Mouse (Mus musculus) embryo, embryonic 9.5 days (tissue): ENCODE results near the gene Hapln3.

ENCODE experiments used
- DNase-seq: peaks from one replicate; pipeline ENCODE4 v3.0.0-alpha.2; 2017; ENCODE audit errors: extremely low spot score

Gene Hapln3

DNA sequence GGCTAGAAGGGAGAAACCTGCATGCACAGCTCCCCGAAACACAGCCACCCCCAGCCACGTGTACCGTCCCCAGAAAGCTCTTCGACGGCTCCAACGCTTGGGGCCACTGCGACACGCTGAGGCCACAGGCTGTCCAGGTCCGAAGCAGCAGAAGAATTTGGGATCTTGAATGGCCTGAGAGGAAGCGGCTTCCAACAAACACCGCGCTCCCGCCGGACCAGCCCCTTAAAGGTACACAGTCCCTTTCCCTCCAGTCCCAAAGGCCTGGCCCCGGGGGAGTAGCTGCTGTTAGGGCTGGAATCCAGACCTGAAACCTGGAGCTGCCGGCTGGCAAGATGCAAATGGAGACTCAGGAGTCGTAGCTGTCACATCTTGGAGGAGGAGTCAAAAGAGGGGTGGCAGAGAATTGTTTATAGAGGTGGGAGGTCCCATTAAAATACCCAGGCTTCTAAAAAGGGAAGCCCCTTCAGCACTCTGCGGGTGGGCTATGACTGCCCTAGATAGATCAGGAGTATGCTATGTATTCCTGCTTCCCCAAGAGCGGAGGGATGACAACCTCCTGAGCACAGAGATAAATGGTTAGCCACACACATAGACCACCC is at the start of gene Hapln3:
Gene Hapln3, minus strand, starts transcription at position 176 of the 602 bp plus-strand sequence.
- DNase-seq: peak; percentile 61

DNA sequence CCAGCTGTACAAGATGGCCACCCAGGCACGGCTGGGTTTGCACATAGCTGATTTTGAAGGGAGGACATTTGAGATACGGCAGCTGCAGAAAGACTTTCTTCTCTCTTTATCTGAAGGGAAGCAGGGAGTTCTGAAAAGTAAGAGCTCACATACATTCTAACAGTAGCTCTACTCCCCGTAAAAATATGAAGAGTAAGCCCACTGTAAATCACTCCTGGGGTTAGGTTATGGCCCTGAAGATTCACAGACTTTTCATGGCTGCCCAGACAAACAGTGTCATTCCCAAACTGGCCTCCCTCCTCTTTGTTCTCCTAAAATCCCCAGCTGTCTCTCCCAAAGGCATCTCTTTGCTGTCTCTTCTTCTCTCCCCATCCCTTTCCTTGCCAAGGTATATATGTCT is 43.0 kb upstream of the Hapln3 start:
- DNase-seq: no peak

DNA sequence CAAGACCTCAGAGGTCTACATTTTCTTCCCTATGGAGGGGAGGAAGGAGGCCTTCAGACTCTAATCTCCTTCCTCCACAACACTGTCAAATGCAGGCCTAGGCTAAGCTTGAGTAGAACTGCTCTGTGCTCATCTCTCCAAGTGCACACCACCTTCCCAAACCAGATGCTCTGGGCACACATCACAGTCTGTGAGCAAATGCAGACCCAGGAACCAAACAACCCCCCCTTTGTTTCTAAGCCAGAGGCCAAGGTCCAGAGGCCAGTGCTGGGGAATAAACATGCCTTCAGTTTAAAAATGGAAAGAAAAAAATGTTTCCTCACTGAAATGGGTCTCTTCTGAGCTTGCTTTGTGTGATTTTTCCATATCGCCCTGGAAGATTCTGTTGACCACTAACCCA is 41.0 kb upstream of the Hapln3 start:
- no peak for DNase-seq

DNA sequence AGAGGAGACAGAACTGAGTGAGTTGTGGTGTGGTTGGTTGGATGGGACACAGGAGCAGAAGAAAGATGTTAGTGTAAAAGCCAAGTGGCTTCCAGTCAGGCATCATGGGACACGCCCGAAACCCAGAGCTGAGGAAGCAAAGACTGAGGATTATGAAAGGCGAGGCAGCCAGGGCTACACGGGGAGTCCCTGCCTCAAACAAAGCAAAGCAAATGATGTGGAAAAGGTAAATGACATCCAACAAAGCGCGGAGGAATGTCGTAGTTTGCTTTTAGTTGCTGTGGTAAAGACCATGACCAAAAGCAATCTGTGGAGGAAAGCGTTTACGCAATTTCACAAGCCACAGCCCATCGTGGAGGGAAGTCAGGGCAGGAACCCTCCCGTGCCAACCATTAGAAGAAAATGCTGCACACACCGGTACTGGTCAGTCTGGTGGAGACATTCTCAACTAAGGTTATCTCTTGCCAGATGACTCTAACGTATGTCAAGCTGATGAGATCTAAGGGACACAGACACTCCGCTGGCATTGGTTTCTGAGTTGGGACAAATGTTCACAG is 36.3 kb upstream of the Hapln3 start:
- DNase-seq: no peak

DNA sequence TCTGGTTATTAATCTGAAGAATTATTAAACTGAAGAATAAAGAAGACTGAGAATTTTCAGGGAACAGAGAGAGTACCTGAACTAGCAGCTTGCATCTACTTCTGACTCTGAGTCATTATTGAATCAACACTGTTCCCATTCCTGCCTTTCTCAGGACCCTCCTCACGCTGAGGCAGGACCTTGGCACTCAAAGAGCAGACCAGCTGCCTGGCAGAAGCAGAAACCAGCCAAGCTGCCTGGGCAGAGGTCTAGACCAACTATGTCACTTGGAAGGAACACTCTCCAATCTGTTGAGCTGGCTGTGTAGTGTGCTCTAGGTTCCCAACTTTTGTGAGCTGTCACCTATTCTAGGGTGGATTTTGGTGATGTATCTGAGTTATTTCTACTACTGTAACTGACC is 28.6 kb upstream of the Hapln3 start:
- DNase-seq: no peak

DNA sequence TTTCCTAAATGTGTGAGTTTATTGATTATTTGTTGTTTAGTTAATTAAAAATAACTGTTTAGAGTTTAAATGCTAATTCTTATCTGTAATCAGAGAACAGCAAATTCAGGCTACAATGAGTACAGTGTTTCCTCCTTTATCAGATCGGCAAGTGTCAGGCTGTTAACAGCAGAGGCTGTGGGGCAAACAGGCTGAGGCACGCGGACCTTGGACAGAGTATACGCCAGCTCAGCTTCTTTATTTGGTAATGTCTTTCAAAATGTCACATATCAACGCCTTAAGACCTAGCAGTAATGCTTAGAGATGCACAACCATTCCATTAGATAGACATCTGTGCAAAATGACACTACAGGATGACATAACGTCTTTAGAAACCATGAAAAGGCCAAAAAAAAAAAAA is 18.7 kb upstream of the Hapln3 start:
- DNase-seq: no peak

DNA sequence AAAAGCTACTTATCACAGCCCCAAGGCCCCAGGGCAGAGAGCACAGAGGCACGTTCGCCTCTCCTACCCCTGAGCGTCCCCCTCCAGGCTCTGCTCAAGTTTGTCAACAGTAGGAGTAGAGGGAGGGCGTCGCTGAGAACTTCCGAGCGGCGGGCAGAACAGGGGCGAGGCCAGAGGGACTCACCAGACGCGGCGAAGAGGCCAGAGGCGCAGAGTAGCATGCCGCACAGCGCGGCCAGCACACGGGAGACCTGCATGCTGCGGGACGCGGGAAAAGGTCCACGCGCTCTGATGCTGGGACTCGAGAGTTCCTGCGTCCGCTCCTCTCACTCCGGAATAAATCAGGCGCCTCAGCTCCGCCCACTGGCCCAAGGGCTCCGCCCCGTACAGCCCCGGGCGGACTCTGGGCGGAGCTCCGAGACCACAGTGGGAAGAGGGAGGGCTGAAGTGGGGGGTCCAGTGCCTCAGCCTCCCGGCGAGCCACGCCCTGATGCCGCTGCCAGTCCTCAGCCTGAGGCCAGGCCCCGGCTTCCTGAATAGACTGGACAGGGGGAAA is 18.0 kb upstream of the Hapln3 start, which contains the start of gene Mfge8:
Gene Mfge8, minus strand, starts transcription at position 350 of the 556 bp plus-strand sequence.
- peak; percentile 95 for DNase-seq

DNA sequence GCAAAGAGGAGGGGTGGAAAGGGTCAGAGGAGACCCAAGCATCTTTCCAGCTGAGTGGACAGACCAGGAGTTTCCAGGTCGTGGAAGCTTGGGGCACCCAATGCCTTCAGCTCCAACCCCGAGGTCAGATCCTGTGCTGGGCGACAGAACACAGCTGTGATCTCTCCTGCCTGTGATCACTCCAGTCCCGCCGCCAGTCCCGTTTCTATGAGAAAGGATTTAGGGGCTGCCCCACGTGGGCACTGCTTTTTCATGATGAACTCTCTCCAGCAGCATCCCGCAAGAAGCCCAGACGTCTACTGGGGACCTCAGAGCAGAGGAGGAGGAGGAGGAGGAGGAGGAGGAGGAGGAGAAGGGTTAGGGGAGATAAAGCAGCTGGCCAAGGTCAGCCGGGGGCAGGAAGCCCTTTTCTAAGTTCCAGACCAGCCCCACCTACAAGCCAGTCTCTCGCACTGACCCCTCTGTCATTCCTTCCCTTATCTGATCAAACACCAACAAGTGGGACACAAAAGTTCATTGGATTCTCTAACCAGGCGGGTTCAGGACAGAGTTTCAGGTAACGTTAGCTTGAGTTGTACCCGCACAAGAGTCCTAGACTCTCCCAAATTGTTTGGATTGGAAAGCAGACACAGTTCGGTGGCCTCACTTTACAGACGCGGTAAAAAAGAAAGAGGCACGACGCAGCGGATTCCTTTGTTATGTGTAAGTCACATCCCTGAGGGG is 17.3 kb upstream of the Hapln3 start:
- peak; percentile 49 for DNase-seq

DNA sequence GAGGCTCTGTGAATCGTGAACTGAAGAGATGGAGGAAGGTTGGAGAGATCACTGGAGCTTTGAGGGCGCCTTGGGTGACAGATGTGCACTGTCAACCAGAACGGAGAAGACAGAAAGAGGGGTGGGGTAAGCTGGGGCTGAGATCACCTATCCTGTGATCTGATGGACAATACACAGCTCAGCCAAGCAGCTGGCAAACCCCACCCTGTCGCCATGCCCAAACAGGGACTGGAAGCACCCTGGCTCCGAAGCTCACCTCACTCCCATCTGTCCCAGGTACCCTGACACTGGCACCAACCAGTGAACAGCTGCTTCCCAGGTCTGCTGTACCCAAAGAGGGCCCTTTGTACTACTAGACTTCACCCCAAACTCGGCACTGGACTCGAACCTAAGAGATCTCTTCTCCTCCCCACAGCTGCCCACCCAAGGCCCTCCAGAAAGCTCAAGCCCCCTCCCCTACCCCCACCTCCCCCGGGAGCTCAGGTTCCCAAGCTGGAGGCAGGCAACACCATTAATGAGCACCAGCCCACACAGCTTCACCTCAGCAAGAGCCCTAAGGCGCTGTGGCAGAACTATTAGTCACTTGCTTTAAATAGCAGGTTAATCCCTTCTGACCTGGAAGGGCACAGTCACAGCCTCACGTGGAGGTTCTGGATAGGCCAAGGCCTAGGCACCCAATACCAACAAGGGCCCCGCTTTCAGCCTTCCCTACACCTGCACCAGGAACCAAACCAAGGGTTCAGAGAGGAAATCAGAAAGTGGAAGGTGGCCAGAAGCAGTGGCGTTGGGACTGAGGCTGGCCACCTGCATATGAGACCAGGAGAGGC is 16.4 kb upstream of the Hapln3 start:
- no peak for DNase-seq

DNA sequence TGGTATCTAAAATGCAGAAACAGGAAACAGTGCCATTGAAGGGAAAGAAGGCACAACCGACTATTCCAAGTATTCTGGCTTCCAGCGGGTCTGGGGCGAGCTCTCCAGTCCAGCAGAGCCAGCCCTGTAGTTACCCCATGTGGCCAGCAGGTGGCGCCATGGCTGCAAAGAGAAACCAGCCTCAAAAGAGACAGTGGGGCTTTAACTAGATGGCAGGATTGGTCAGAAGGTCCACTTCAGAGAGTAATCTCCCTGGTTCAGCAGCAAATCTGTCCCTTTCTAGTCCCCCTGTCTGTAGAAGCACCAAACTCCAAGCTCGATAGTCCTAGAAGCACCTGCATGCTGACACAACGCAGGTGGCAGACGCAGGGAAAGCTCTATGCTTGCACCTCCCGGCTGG is 10.1 kb upstream of the Hapln3 start:
- DNase-seq: peak; percentile 80

DNA sequence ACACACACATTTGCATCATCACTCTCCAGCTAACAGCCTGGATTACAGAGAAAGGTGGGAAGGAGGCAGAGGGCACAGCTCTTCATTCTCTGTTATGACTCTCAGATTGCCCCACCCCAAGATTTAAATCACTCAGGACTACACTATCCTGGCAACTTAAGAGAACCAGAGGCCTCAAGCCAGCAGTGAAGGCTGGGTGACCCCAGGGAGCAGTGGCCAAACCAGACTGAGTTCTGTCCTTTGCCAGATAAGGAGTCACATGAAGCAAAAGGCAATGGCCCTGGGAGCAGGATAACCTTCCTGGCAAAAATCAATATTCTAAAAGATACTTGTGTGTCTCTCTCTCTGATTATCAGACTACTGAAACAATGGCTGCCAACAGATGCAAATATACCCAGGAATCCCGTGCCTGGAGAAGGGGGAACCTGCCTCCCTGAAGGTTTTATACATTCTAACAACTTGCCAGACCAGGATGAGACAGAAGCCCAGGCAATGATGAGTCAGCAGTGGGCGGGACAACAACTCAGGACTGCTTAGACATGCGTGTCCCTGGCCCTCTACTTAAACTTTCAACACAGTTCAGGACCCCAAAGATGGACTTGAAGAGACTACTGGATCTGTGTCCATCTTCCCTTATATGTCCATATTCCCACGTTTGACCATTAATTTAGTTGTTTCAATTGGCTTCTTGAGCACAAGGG is 9.2 kb upstream of the Hapln3 start:
- no peak for DNase-seq

DNA sequence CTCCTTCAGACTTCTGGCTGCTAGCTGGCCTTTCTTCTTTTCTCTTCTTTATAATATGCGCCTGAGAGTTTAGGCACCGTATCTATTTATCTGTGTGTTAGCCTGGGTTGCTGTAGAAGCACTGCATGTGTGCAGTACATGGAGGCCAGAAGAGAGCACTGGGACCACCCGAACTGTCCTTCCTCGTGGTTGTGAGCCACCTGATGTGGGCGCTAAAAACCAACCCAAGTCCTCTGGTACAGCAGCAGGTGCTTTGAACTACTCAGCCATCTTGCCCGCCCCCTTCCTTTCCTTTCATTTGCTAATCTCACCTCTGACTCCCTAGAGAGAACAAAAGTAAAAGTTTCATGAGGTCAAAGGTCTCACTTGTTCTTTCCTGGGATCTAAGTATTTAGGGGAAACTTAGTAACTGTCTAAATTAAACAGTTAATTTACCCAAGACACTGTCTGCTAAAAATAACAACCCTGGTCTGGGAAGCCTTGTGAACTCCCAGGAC is 8.6 kb upstream of the Hapln3 start:
- DNase-seq: no peak

DNA sequence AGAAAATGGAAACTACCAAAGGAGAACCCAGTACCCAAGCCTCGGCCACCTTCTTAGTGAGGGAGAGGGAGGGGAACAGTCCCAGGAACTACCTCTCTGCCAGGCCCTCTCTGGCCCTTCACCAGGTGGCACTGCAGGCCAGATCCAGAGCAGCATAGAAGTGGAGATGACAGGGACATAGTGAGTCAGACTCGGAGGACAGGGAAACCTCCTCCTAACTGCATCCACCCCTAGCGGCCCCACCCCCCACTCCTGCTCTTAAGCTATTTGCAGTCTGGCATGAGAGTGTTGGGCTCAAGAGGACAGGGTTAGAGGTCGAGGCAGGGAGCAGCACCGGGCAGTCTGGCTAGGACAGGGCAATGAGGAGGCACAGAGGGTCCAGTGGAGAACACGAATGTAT is 2.6 kb upstream of the Hapln3 start:
- peak; percentile 34 for DNase-seq

DNA sequence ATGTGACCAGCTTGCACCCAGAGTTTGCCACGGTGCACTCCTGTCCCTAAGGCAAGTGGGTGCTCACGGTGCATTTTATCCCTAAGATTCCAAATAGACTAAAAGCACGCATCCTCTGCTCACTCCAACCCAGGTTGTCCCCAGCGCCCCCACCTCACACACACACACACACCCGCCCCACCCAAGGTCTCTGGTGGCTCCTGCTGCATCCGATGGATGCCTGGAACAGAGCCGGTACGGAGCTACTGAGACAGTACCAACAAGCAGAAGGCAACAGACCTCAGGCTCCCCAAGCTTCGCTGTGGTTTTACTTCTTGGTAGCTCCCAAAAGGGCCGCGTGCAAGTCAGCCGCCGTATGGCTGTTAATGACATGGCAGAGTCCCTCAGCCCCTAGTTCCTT is 433 bp downstream of the Hapln3 start:
- DNase-seq: no peak

DNA sequence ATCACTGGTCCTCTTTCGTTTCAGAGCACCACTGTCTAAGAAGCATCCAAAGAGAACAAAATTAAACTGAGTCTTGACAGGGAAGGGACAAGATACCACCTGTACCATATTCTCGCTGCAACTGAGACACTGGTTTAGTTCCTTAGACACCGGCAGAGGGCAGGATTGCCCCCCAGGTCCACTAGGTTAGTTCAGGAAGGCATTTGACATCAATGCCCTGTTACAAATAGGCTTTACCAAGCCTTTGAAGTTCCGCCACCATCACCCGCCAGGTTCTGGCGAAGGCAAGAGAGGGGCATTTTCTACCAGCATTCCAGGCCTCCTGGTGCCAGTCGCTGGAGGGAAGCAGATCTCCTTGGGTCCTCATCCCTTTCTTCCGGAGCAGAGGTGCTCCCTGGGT is 935 bp downstream of the Hapln3 start:
- DNase-seq: peak; percentile 42

DNA sequence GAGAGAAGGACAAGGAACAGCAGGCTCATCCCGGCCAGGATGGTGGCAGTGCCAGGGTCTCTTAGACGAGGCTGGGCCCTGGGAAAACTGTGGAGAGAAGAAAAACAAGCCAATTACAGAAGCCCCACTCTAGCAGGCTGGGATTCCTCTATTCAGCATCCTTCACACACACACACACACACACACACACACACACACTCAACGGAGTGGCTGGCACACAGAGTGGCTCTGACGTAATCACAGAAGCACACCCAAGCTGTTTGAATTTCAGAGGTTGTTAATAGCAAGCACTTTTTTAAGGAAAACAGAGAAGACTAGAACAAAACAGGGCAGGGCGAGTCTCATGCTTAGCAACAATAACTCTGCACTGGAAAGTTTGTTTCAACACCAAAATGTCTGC is 7.4 kb downstream of the Hapln3 start:
- no peak for DNase-seq

DNA sequence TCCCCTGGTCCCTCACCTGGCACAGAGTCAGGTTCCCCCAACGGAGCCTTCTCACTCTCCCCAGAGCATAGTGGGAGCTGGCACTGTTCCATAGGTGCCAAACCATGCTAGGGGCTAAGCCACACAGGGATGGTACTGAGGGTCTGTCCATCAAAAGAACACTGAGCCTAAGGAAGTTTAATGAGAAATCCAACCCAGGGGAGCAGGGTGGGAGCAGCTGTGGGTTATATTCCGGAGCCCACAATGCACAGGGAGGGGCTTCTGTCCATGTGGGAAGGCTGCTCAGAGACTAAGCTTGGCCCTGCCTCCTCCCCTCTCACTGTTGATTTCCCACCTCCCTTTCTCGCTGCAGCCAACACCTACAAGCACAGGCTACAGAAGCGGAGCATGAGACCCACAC is 17.0 kb downstream of the Hapln3 start:
- DNase-seq: no peak

DNA sequence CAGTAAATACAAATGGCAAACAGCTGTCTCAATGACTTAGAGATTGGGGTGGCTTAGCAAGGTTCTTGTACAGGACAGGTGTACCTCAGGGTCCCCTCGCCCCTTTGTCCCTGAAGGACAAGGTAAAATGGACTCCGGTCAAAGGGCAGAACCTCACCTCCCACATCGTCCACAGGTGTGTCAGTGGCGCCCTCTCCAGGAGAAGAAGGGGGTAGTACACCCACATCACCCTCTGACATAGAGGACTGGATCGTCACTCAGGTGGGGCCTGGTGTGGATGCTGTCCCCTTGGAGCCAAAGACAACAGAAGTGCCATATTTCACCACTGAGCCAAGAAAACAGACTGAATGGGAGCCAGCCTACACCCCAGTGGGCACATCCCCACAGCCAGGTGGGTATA is 34.3 kb downstream of the Hapln3 start:
- no peak for DNase-seq

DNA sequence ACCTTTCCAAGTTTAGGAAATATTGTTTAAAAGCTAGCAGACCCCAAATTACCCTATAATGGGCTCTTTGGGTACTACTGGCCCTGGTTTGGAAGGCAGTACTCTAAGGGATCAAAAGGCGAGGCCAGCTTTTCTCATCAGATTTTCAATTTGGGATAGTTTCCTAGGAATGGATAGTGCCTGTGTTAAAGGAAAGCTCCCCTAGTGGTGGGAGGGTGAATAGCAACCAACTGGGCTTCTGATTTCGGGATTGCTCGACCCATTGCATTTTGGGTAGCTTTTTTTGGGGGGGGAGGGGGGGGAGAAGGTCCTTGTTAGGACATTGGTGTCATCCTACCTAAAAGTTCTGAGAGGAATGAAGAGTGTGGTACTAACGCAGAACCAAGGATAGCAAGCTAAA is 41.7 kb downstream of the Hapln3 start:
- no peak for DNase-seq

DNA sequence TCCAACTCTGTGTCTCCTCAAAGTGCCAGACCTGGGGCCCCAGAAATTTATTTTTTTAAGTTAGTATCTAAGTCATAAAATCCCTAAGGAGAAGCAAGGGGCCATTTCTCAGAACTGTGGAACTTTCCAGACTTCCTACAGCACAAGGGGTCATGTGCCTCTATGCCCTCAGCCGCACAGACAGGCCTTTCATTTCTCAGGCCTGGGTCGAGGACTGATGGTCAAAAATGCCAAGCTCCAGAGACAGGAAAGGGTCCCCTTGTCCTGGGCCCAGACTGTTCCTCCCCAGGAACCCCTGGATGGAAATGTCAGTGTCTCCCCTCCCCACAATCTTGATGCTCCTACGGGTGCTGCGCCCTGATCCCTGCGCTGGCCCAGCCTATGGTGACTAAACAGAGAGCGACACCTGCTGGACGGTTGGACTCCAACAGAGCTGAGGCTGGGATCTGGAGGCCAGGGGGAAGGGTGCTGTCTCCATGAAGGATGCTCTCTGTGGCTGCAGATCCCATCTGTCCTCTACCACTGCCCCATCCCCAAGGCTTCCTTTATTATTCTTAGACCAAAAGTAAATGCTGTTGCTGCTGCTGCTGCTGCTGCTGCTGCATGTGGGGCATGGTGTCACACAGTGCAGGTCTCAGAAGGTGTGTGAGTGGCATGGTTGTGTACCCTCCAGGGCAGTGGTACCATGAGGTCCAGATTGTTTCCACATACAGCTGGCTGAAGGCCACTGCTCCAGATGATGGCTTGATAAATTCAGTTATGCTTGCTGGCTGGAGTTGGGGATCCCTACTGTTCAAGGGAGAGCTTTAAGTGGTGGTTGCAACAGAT is 50.0 kb downstream of the Hapln3 start:
- DNase-seq: peak; percentile 61
